8 mouse cellular contexts compared by ENCODE assay signal in genomic region chr11:109068371-109069325, GRCm38 (mm10).
DNase-seq lines count a peak whose midpoint lies in the region; ATAC-seq and TF ChIP-seq lines count a peak whose summit lies in the region.

No protein-coding gene starts in this region.

- H3K27me3 ChIP-seq in lung, embryonic 14.5 days (ENCODE audit: insufficient read depth, low read length) = no peaks in the 10 kb centered on the region
- peaks cover 3% of the 10 kb centered on the region; the same call in 1 of the 2 replicates for H3K27me3 ChIP-seq in stomach, embryonic 16.5 days (ENCODE audit: control insufficient read depth, insufficient read depth, low read length)

- DNase-seq in right cerebral cortex, postnatal 10 days (ENCODE audit: low spot score in 2 of 2) = peak; percentile 53 to 56
- DNase-seq in right cerebral cortex, adult 2 months (ENCODE audit: low spot score in 2 of 2) = no peak
- DNase-seq in cerebellum, postnatal 14 days = peak; percentile 70 to 75
- DNase-seq in gastrocnemius, postnatal 25 days = peak; percentile 7
- DNase-seq in lung, embryonic 14.5 days = peak; percentile 64
- DNase-seq in c-Kit-positive CD71-positive TER-119-positive erythroid progenitor cells, embryonic 14.5 days (ENCODE audit: low spot score) = no peak

- 22% methylated on average over 22 of the region's 22 CpGs for WGBS in lung, embryonic 14.5 days
- WGBS in stomach, embryonic 16.5 days = 25% methylated on average over 22 of the region's 22 CpGs

- H3K9me3 ChIP-seq in lung, embryonic 14.5 days (ENCODE audit: low read depth, low read length) = no peaks in the 10 kb centered on the region; the same call in 1 of the 2 replicates
- H3K9me3 ChIP-seq in stomach, embryonic 16.5 days (replicated peaks; ENCODE audit: control insufficient read depth, low read length) = no peaks in the 10 kb centered on the region

- H3K36me3 ChIP-seq in lung, embryonic 14.5 days (ENCODE audit: insufficient read depth) = no peaks in the 10 kb centered on the region
- no peaks in the 10 kb centered on the region for H3K36me3 ChIP-seq in stomach, embryonic 16.5 days (ENCODE audit: control insufficient read depth, insufficient read depth, low read length)

- no peak overlapping the region for H3K9ac ChIP-seq in lung, embryonic 14.5 days
- H3K9ac ChIP-seq in stomach, embryonic 16.5 days (ENCODE audit: low read length) = no peak overlapping the region

- H3K4me2 ChIP-seq in lung, embryonic 14.5 days = peak overlapping the region; percentile 7; the same call in 1 of the 2 replicates
- H3K4me2 ChIP-seq in stomach, embryonic 16.5 days (ENCODE audit: low read depth, low read length) = no peak overlapping the region

- peaks cover 11% of the 10 kb centered on the region for H3K4me1 ChIP-seq in lung, embryonic 14.5 days (ENCODE audit: insufficient read depth)
- peaks cover 9% of the 10 kb centered on the region; the same call in 1 of the 2 replicates for H3K4me1 ChIP-seq in stomach, embryonic 16.5 days (ENCODE audit: control insufficient read depth, insufficient read depth, low read length)

- no peak overlapping the region for H3K4me3 ChIP-seq in lung, embryonic 14.5 days (ENCODE audit: low read depth, low read length)
- no peak overlapping the region for H3K4me3 ChIP-seq in stomach, embryonic 16.5 days (replicated peaks; ENCODE audit: low read length)

- peak overlapping the region; percentile 59; the same call in 1 of the 2 replicates for H3K27ac ChIP-seq in lung, embryonic 14.5 days (ENCODE audit: low read depth)
- H3K27ac ChIP-seq in stomach, embryonic 16.5 days (ENCODE audit: low read length) = no peak overlapping the region

- ATAC-seq in lung, embryonic 14.5 days (ENCODE audit: insufficient read depth) = peak; percentile 69; the same call in 1 of the 2 replicates
- ATAC-seq in stomach, embryonic 16.5 days (ENCODE audit: insufficient read depth, low FRiP score) = peak; percentile 37; the same call in 1 of the 2 replicates
- ATAC-seq in megakaryocyte, adult 5-6 weeks (ENCODE audit: poor library complexity, severe bottlenecking) = no peak

- TF ChIP-seq CTCF in lung, embryonic 14.5 days (IDR thresholded peaks at IDR 0.05; ENCODE audit: low read depth) = peak; percentile 10; the same call in 1 of the 2 replicates

Comparison
In these comparisons a context has a peak if more than half of its experiments do, and no peak if none do; other contexts are left out.
1. DNase-seq: peak in right cerebral cortex, postnatal 10 days (2 of 2), cerebellum, postnatal 14 days (2 of 2), gastrocnemius, postnatal 25 days (single experiment) and lung, embryonic 14.5 days (single experiment); none in right cerebral cortex, adult 2 months (0 of 2) and c-Kit-positive CD71-positive TER-119-positive erythroid progenitor cells, embryonic 14.5 days (single experiment).